Mouse (Mus musculus): ENCODE results near the gene Fam167b. TPM values are rescaled to one million over a fixed set of nuclear protein-coding genes. Genes with fewer than 3 reads are reported as not detected.
"Not testable (repeated sequence)": the region's sequence is repeated elsewhere in the genome, so short reads cannot be mapped to it uniquely, and the experiment has no call there.

Gene Fam167b
- polyA plus RNA-seq, 1 experiment from 2014 or later = 0.24 TPM

- peak; percentile 74 for ATAC-seq
- no peaks in the 10 kb centered on the region for H3K9me3 ChIP-seq (ENCODE audit: control insufficient read depth, low read length)
- peak overlapping the region; percentile 69 for H3K4me2 ChIP-seq (ENCODE audit: low read length)
- H3K9ac ChIP-seq (replicated peaks; ENCODE audit: low read depth, low read length) = peak overlapping the region; percentile 57
- H3K4me3 ChIP-seq (replicated peaks; ENCODE audit: low read length) = peak overlapping the region; percentile 43
- 0 out of 2 replicates have a peak overlapping the region, but pooled peaks have one; percentile 2 for H3K27ac ChIP-seq (ENCODE audit: low read length)
- no peaks in the 10 kb centered on the region for H3K36me3 ChIP-seq (ENCODE audit: control insufficient read depth, insufficient read depth)
- under 1% methylated on average over 24 of the region's 24 CpGs for WGBS
- peaks cover 15% of the 10 kb centered on the region for H3K4me1 ChIP-seq (replicated peaks; ENCODE audit: control insufficient read depth, insufficient read depth, low read length)
- no peaks in the 10 kb centered on the region for H3K27me3 ChIP-seq (replicated peaks; ENCODE audit: control insufficient read depth, insufficient read depth, low read length)
Observed at GRCm38 (mm10) chr4:129555862-129556531, 22.4 kb downstream of the Fam167b start.

GRCm38 (mm10) chr4:129555421-129555861, 22.9 kb downstream of the Fam167b start:
- H3K9me3 ChIP-seq (ENCODE audit: control insufficient read depth, low read length) = no peaks in the 10 kb centered on the region
- peaks cover 15% of the 10 kb centered on the region for H3K4me1 ChIP-seq (replicated peaks; ENCODE audit: control insufficient read depth, insufficient read depth, low read length)
- H3K4me2 ChIP-seq (ENCODE audit: low read length) = peak overlapping the region; percentile 69
- WGBS = 3% methylated on average over 16 of the region's 16 CpGs
- peak overlapping the region; percentile 43 for H3K4me3 ChIP-seq (replicated peaks; ENCODE audit: low read length)
- H3K36me3 ChIP-seq (ENCODE audit: control insufficient read depth, insufficient read depth) = no peaks in the 10 kb centered on the region
- H3K27me3 ChIP-seq (replicated peaks; ENCODE audit: control insufficient read depth, insufficient read depth, low read length) = no peaks in the 10 kb centered on the region
- H3K9ac ChIP-seq (replicated peaks; ENCODE audit: low read depth, low read length) = peak overlapping the region; percentile 57; the same call in 1 of the 2 replicates
- peak; percentile 18; the same call in 1 of the 2 replicates for ATAC-seq
- H3K27ac ChIP-seq (ENCODE audit: low read length) = no peak overlapping the region

GRCm38 (mm10) chr4:129554512-129554911, 23.8 kb downstream of the Fam167b start:
- not testable (repeated sequence) for H3K9ac ChIP-seq (replicated peaks; ENCODE audit: low read depth, low read length); H3K27ac ChIP-seq (ENCODE audit: low read length); H3K4me3 ChIP-seq (replicated peaks; ENCODE audit: low read length); ATAC-seq; H3K9me3 ChIP-seq (ENCODE audit: control insufficient read depth, low read length); H3K27me3 ChIP-seq (replicated peaks; ENCODE audit: control insufficient read depth, insufficient read depth, low read length); H3K4me2 ChIP-seq (ENCODE audit: low read length); H3K36me3 ChIP-seq (ENCODE audit: control insufficient read depth, insufficient read depth)
- H3K4me1 ChIP-seq (replicated peaks; ENCODE audit: control insufficient read depth, insufficient read depth, low read length) = peaks cover 15% of the 10 kb centered on the region
- WGBS = 70% methylated on average over 5 of the region's 6 CpGs

DNA sequence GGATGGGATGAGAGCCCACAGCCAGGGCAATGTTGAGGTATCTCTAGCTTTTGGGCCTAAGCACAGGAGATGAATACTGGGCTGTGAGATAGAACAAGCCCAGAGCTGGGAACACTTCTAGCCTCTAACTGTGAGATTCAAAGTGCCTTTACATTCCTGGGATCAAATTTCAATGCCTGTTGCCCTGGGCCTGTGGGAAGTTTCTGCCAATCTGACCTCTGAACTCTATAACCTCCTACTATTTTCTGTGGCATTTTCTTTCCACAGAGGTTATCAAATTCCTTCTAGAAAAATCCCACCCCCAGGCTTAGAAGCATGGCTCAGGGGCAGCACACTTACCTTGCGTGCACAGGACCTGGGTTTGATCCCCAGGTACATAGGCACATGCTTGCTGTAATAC, 28.1 kb downstream of the Fam167b start:
- H3K27me3 ChIP-seq (replicated peaks; ENCODE audit: control insufficient read depth, insufficient read depth, low read length) = no peaks in the 10 kb centered on the region
- no peak for ATAC-seq
- H3K4me3 ChIP-seq (replicated peaks; ENCODE audit: low read length) = no peak overlapping the region
- no peaks in the 10 kb centered on the region for H3K9me3 ChIP-seq (ENCODE audit: control insufficient read depth, low read length)
- WGBS = 85% methylated on average over 1 of the region's 1 CpGs
- H3K9ac ChIP-seq (replicated peaks; ENCODE audit: low read depth, low read length) = no peak overlapping the region
- H3K27ac ChIP-seq (ENCODE audit: low read length) = no peak overlapping the region
- peaks cover 5% of the 10 kb centered on the region for H3K4me1 ChIP-seq (replicated peaks; ENCODE audit: control insufficient read depth, insufficient read depth, low read length)
- no peaks in the 10 kb centered on the region for H3K36me3 ChIP-seq (ENCODE audit: control insufficient read depth, insufficient read depth)
- no peak overlapping the region for H3K4me2 ChIP-seq (ENCODE audit: low read length)

- Histone ChIP-seq H3K36me3 (ENCODE audit: control insufficient read depth, insufficient read depth) (no peaks in the 10 kb centered on the region), H3K9ac (replicated peaks; ENCODE audit: low read depth, low read length) (no peak overlapping the region), H3K4me1 (replicated peaks; ENCODE audit: control insufficient read depth, insufficient read depth, low read length) (no peaks in the 10 kb centered on the region), H3K4me2 (ENCODE audit: low read length) (no peak overlapping the region), H3K4me3 (replicated peaks; ENCODE audit: low read length) (no peak overlapping the region), H3K27ac (ENCODE audit: low read length) (no peak overlapping the region), H3K9me3 (ENCODE audit: control insufficient read depth, low read length) (no peaks in the 10 kb centered on the region), H3K27me3 (replicated peaks; ENCODE audit: control insufficient read depth, insufficient read depth, low read length) (no peaks in the 10 kb centered on the region)
- ATAC-seq = no peak
- 98% methylated on average over 2 of the region's 2 CpGs for WGBS
Observed at GRCm38 (mm10) chr4:129549306-129549705, 29.0 kb downstream of the Fam167b start.

- 89% methylated on average over 4 of the region's 4 CpGs for WGBS
Observed at GRCm38 (mm10) chr4:129547631-129548030, 30.7 kb downstream of the Fam167b start.

DNA sequence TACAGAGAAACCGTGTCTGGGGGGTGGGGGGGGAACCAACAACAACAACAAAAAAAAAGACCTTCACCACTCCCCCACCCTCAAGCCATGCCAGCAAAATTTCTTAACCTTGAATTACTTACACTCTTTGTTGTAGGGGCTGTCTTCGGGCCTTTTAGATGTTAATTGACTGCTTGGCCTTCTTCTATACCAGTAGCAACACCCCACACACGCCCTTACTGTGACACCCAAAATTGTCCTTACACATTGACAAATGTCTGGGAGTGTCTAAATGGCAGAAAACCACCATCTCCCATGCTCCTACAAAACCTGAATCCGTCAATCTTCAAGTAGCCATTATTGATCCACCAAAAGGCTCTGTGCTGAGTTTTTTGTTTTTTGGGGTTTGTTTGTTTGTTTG, 34.2 kb downstream of the Fam167b start:
- H3K27me3 ChIP-seq (replicated peaks; ENCODE audit: control insufficient read depth, insufficient read depth, low read length) = no peaks in the 10 kb centered on the region
- H3K9ac ChIP-seq (replicated peaks; ENCODE audit: low read depth, low read length) = no peak overlapping the region
- no peak overlapping the region for H3K4me3 ChIP-seq (replicated peaks; ENCODE audit: low read length)
- H3K9me3 ChIP-seq (ENCODE audit: control insufficient read depth, low read length) = no peaks in the 10 kb centered on the region
- peaks cover 12% of the 10 kb centered on the region for H3K4me1 ChIP-seq (replicated peaks; ENCODE audit: control insufficient read depth, insufficient read depth, low read length)
- H3K27ac ChIP-seq (ENCODE audit: low read length) = no peak overlapping the region
- H3K4me2 ChIP-seq (ENCODE audit: low read length) = no peak overlapping the region
- no peaks in the 10 kb centered on the region for H3K36me3 ChIP-seq (ENCODE audit: control insufficient read depth, insufficient read depth)
- ATAC-seq = no peak
- WGBS = 86% methylated on average over 4 of the region's 4 CpGs

More at GRCm38 (mm10) chr4:129547631-129548030, 30.7 kb downstream of the Fam167b start:
- not testable (repeated sequence) for H3K4me1 ChIP-seq (replicated peaks; ENCODE audit: control insufficient read depth, insufficient read depth, low read length); H3K4me2 ChIP-seq (ENCODE audit: low read length); H3K9me3 ChIP-seq (ENCODE audit: control insufficient read depth, low read length); H3K27ac ChIP-seq (ENCODE audit: low read length); ATAC-seq; H3K9ac ChIP-seq (replicated peaks; ENCODE audit: low read depth, low read length); H3K4me3 ChIP-seq (replicated peaks; ENCODE audit: low read length); H3K36me3 ChIP-seq (ENCODE audit: control insufficient read depth, insufficient read depth); H3K27me3 ChIP-seq (replicated peaks; ENCODE audit: control insufficient read depth, insufficient read depth, low read length)

GRCm38 (mm10) chr4:129542592-129543141, 35.7 kb downstream of the Fam167b start, which contains the start of gene Hdac1:
Gene Hdac1, minus strand, starts transcription at chr4:129542713.
- H3K36me3 ChIP-seq (ENCODE audit: control insufficient read depth, insufficient read depth) = no peaks in the 10 kb centered on the region
- peak; percentile 100 for ATAC-seq
- peak within 1 kb of the TSS; percentile 85 for H3K4me2 ChIP-seq (ENCODE audit: low read length)
- H3K27me3 ChIP-seq (replicated peaks; ENCODE audit: control insufficient read depth, insufficient read depth, low read length) = no peaks in the 10 kb centered on the region
- H3K4me3 ChIP-seq (replicated peaks; ENCODE audit: low read length) = peak within 1 kb of the TSS; percentile 90
- H3K9me3 ChIP-seq (ENCODE audit: control insufficient read depth, low read length) = no peaks in the 10 kb centered on the region
- peak within 1 kb of the TSS; percentile 77 for H3K27ac ChIP-seq (ENCODE audit: low read length)
- peaks cover 12% of the 10 kb centered on the region for H3K4me1 ChIP-seq (replicated peaks; ENCODE audit: control insufficient read depth, insufficient read depth, low read length)
- under 1% methylated on average over 43 of the region's 46 CpGs for WGBS
- peak within 1 kb of the TSS; percentile 90 for H3K9ac ChIP-seq (replicated peaks; ENCODE audit: low read depth, low read length)

DNA sequence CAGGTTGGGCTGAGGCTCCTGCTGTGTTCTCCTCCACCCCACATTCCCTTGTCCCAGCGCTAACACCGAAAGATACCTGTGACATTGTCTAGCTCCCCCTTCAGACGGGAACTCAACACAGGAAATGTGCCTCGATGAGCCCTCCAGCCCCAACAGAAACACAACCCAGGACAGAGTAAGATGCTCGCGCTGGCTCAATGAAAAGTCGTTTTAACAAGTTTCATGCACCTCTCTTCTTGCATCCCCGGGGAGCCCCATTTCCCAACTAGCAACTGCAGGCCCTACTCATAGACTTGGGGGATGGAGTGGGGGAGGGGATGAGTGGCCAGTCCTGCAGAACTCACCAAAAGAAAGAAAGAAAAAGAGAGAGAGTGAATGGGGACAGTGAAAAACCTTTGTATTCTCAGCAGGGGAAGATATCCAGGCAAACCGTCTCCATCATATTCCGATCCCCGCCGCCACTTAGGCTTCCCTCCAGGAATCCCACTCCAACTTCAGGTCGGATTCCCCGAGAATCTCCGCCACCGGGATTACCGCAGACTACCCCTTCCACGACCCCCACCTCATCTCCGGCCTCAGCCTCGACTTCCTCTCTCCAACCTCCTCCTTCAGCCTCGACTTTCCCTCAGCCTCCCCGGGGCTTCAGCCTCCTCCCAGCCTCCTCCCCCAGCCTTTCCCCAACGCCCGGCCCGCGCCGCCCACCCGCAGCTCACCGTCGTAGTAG, 36.3 kb downstream of the Fam167b start:
- Histone ChIP-seq H3K27ac (ENCODE audit: low read length) (peak overlapping the region; percentile 77), H3K9me3 (ENCODE audit: control insufficient read depth, low read length) (no peaks in the 10 kb centered on the region), H3K27me3 (replicated peaks; ENCODE audit: control insufficient read depth, insufficient read depth, low read length) (no peaks in the 10 kb centered on the region), H3K4me3 (replicated peaks; ENCODE audit: low read length) (peak overlapping the region; percentile 90), H3K36me3 (ENCODE audit: control insufficient read depth, insufficient read depth) (no peaks in the 10 kb centered on the region), H3K4me1 (replicated peaks; ENCODE audit: control insufficient read depth, insufficient read depth, low read length) (peaks cover 12% of the 10 kb centered on the region), H3K9ac (replicated peaks; ENCODE audit: low read depth, low read length) (peak overlapping the region; percentile 90), H3K4me2 (ENCODE audit: low read length) (peak overlapping the region; percentile 85)
- no peak for ATAC-seq
- WGBS = 2% methylated on average over 30 of the region's 30 CpGs
